Mouse (Mus musculus): ENCODE results near the gene Blm. TPM values are rescaled to one million over a fixed set of nuclear protein-coding genes. Genes with fewer than 3 reads are reported as not detected.

Gene Blm
- total RNA-seq (2021), result 1 to 10 TPM; 1.9 to 3.7 TPM
- long read RNA-seq, experiment 1, full-length matches to known transcripts, result 2 of 2 reads
- long read RNA-seq, experiment 1, partial matches to known transcripts, result 0 of 2 reads
- long read RNA-seq, experiment 1, other reads (novel, unspliced or antisense), result 0 of 2 reads
- long read RNA-seq, experiment 2, full-length matches to known transcripts, result 2 of 2 reads
- long read RNA-seq, experiment 2, partial matches to known transcripts, result 0 of 2 reads
- long read RNA-seq, experiment 2, other reads (novel, unspliced or antisense), result 0 of 2 reads

- intact Hi-C loops (cut with DNase I; ENCODE audit: low total_unique reads), result no loop called here
- peak; percentile 97 for DNase-seq
These were observed at the start of gene Blm for GRCm38 (mm10) chr7:80535009-80535744. Gene Blm, minus strand, starts transcription at chr7:80535119.

GRCm38 (mm10) chr7:80583981-80584380, 49.1 kb upstream of the Blm start:
- DNase-seq, result no peak

GRCm38 (mm10) chr7:80582821-80583451, 48.0 kb upstream of the Blm start:
- intact Hi-C loops (cut with DNase I; ENCODE audit: low total_unique reads), result no loop called here
- no peak for DNase-seq

More at GRCm38 (mm10) chr7:80583981-80584380, 49.1 kb upstream of the Blm start:
- intact Hi-C loops (cut with DNase I; ENCODE audit: low total_unique reads), result loop anchor here (2.0 kb wide), 1 partner anchor 197 kb away; the partner anchor contains the start of gene Fes

GRCm38 (mm10) chr7:80580368-80580767, 45.4 kb upstream of the Blm start:
- DNase-seq, result peak; percentile 52

GRCm38 (mm10) chr7:80577417-80577980, 42.6 kb upstream of the Blm start:
- DNase-seq, result no peak
- intact Hi-C loops (cut with DNase I; ENCODE audit: low total_unique reads), result no loop called here

More at GRCm38 (mm10) chr7:80580368-80580767, 45.4 kb upstream of the Blm start:
- intact Hi-C loops (cut with DNase I; ENCODE audit: low total_unique reads), result no loop called here

- DNase-seq, result no peak
- intact Hi-C loops (cut with DNase I; ENCODE audit: low total_unique reads), result no loop called here
These were observed 41.7 kb upstream of the Blm start for GRCm38 (mm10) chr7:80576626-80577025.

GRCm38 (mm10) chr7:80575750-80576149, 40.8 kb upstream of the Blm start:
- DNase-seq, result no peak
- intact Hi-C loops (cut with DNase I; ENCODE audit: low total_unique reads), result no loop called here

GRCm38 (mm10) chr7:80573076-80573475, 38.2 kb upstream of the Blm start:
- no peak for DNase-seq
- intact Hi-C loops (cut with DNase I; ENCODE audit: low total_unique reads), result no loop called here

- DNase-seq, result no peak
- intact Hi-C loops (cut with DNase I; ENCODE audit: low total_unique reads), result no loop called here
These were observed 33.1 kb upstream of the Blm start for GRCm38 (mm10) chr7:80567982-80568381.

GRCm38 (mm10) chr7:80561931-80562330, 27.0 kb upstream of the Blm start:
- DNase-seq, result no peak
- intact Hi-C loops (cut with DNase I; ENCODE audit: low total_unique reads), result no loop called here

GRCm38 (mm10) chr7:80561271-80561670, 26.4 kb upstream of the Blm start:
- no peak for DNase-seq
- intact Hi-C loops (cut with DNase I; ENCODE audit: low total_unique reads), result no loop called here

GRCm38 (mm10) chr7:80558572-80558971, 23.7 kb upstream of the Blm start:
- no peak for DNase-seq
- intact Hi-C loops (cut with DNase I; ENCODE audit: low total_unique reads), result no loop called here

GRCm38 (mm10) chr7:80558101-80558500, 23.2 kb upstream of the Blm start:
- no peak for DNase-seq
- intact Hi-C loops (cut with DNase I; ENCODE audit: low total_unique reads), result no loop called here

- intact Hi-C loops (cut with DNase I; ENCODE audit: low total_unique reads), result no loop called here
- DNase-seq, result no peak
These were observed 22.2 kb upstream of the Blm start for GRCm38 (mm10) chr7:80557161-80557560.

- intact Hi-C loops (cut with DNase I; ENCODE audit: low total_unique reads), result no loop called here
- no peak for DNase-seq
These were observed 21.2 kb upstream of the Blm start for GRCm38 (mm10) chr7:80556166-80556565.

GRCm38 (mm10) chr7:80555146-80555545, 20.2 kb upstream of the Blm start:
- intact Hi-C loops (cut with DNase I; ENCODE audit: low total_unique reads), result no loop called here

GRCm38 (mm10) chr7:80554180-80555021, 19.5 kb upstream of the Blm start:
- peak; percentile 10 for DNase-seq
- intact Hi-C loops (cut with DNase I; ENCODE audit: low total_unique reads), result no loop called here

More at GRCm38 (mm10) chr7:80555146-80555545, 20.2 kb upstream of the Blm start:
- no peak for DNase-seq

- DNase-seq, result no peak
- intact Hi-C loops (cut with DNase I; ENCODE audit: low total_unique reads), result no loop called here
These were observed 13.8 kb upstream of the Blm start for GRCm38 (mm10) chr7:80548513-80549260.
